Mouse (Mus musculus): ENCODE measurements around the gene Samd1.
A peak's percentile ranks its signal among the peaks of the same experiment; 100 is the strongest.

Gene Samd1

DNA sequence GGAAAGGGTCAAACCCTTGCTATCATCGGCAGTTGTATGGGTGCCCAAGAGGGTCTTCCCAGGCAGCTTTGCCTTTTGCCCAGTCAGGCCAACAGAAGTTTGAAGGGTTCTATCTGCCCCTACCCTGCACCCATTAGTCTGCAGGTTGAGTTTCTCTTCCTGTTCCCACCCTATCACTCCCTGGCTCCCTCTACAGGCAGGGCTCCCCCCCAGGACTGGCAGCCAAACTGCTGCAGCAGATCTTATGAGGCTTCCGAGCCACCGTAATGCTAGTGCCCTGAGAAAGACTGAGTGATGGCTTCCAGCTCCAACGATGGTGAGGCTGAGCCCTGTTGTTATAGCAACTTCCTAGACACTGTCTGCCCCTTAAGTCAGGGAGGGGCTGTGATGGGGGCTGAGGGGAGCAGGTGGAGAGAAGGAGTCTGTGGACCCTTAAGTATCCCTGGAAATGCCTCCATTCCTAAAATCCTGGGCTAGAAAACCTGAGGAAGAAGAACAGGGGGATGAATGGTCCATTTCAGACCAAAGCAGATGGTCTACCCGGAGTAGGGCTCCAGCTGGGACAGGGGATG lies 20.6 kb upstream of the Samd1 start:
- TF ChIP-seq GATA4 (IDR thresholded peaks at IDR 0.05; ENCODE audit: insufficient replicate concordance, low read length), result no peak

DNA sequence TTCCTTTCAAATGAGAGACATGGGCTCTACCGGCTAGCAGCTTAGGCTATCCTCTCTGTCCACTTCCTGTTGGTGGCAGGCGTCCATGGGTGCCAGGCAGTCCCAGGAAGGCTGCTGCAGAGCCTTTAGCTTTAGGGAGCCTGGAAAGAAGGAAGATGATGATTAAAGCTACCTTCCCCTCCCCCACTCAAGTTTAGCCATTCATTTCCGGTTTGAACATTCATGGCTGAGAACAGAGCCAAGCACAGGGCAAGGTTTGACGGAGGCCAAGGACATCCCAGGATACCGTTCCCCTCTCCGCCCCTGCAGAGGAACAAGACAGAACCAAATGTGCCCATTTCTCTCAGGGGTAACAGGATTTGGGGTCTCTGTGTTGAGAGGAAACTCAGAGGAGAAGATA lies 19.8 kb upstream of the Samd1 start:
- TF ChIP-seq GATA4 (IDR thresholded peaks at IDR 0.05; ENCODE audit: insufficient replicate concordance, low read length), result peak; percentile 15; the same call in 1 of the 2 replicates

DNA sequence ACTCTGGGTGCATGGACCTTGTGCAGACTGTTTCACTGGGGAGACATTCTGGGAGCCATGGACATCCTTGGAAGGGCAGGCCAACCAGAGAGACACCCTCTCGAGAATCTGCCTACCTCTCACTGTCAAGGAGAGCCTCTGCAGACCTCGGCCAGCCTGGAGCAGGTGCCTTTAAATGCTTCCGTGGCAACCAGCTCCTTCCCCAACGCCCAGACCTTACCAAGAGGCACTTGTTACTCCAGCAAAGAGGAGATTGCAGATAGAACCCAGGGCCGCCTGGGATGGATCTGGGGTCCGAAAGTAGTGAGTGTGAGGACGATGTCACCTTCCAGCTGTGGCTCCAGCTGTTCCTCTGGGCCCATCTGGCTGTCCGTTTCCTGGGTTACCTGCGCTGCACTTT lies 19.3 kb upstream of the Samd1 start:
- no peak for TF ChIP-seq GATA4 (IDR thresholded peaks at IDR 0.05; ENCODE audit: insufficient replicate concordance, low read length)

DNA sequence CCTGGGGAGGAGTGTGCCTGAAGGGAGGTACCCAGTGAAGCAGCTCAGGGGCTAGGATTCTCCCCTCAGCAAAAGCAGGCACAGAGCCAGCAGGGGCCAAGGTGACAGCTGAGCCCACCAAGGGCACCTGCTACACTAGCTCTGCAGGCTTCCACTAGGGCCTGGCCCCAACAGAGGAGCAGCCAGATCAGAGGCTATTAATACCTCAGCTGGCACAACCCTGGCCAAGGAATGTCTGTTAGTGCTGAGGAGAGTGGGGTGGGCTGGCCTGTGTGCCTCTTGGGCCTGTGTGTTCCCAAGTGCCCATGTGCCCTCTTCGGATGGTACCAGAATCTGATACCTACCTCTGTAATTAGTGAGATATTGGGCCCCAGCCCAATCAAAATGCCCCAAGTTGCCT lies 17.2 kb upstream of the Samd1 start:
- no peak for TF ChIP-seq GATA4 (IDR thresholded peaks at IDR 0.05; ENCODE audit: insufficient replicate concordance, low read length)

- TF ChIP-seq GATA4 (IDR thresholded peaks at IDR 0.05; ENCODE audit: insufficient replicate concordance, low read length), result no peak
Measured at GRCm38 (mm10) chr8:83980845-83981244, 16.6 kb upstream of the Samd1 start.

DNA sequence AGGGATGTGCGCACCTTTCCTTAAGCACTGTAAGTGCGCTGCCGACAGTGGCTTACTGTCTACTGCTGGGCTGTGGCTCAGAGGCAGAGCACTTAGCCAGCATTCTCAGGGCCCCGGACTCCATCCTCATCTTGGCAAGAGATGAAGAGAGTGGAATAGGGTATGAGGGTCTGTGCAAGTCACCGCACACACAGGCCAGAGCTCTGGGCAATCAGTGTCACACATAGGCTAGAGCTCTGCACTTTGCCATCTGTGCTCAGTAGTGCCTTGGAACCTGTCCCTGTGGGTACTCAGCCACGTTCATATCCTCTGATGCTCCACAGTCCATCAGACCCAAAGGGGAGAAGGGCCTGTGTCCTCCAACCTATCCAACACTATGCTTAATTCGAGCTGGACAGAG lies 15.9 kb upstream of the Samd1 start:
- TF ChIP-seq GATA4 (IDR thresholded peaks at IDR 0.05; ENCODE audit: insufficient replicate concordance, low read length), result no peak

DNA sequence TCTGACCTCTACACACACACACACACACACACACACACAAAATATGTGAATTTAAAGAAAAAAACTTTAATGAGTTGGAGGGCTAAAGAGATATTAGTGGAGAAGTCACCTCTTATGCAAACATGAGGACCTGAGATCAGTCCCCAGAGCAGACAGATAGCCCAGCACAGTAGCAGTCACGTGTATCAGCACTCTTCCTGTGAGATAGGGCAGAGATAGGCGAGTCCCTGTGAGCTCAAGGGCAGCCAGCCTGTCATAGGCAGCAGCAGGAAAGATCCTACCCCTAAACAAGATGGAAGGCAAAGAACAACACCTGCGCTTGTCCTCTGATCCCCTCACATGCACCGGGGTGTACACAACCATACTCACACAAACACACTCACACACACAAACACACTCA lies 15.0 kb upstream of the Samd1 start:
- no peak for TF ChIP-seq GATA4 (IDR thresholded peaks at IDR 0.05; ENCODE audit: insufficient replicate concordance, low read length)

- no peak for TF ChIP-seq GATA4 (IDR thresholded peaks at IDR 0.05; ENCODE audit: insufficient replicate concordance, low read length)
Measured at GRCm38 (mm10) chr8:83989243-83989642, 8.2 kb upstream of the Samd1 start.

DNA sequence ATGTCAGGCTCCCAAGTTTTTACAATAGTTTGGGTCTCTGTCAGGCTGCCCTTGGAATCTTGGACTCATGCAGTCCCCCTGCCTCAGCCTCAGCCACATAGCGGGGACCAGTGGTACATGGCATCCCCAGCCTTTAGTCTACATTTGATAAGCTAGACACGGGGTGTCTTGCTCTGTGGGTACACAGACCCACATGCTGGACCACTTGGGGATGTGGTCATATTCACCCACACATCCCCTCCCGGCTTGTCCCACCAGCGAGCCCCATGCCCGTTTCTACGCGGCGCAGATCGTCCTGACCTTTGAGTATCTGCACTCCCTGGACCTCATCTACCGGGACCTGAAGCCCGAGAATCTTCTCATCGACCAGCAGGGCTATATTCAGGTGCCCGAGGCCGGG lies 7.3 kb upstream of the Samd1 start:
- no peak for TF ChIP-seq GATA4 (IDR thresholded peaks at IDR 0.05; ENCODE audit: insufficient replicate concordance, low read length)

GRCm38 (mm10) chr8:83992488-83992887 lies 5.0 kb upstream of the Samd1 start:
- TF ChIP-seq GATA4 (IDR thresholded peaks at IDR 0.05; ENCODE audit: insufficient replicate concordance, low read length), result no peak

- TF ChIP-seq GATA4 (IDR thresholded peaks at IDR 0.05; ENCODE audit: insufficient replicate concordance, low read length), result no peak
Measured at GRCm38 (mm10) chr8:83994030-83994429, 3.4 kb upstream of the Samd1 start.

GRCm38 (mm10) chr8:83995973-83996372 lies 1.5 kb upstream of the Samd1 start:
- TF ChIP-seq GATA4 (IDR thresholded peaks at IDR 0.05; ENCODE audit: insufficient replicate concordance, low read length), result no peak

DNA sequence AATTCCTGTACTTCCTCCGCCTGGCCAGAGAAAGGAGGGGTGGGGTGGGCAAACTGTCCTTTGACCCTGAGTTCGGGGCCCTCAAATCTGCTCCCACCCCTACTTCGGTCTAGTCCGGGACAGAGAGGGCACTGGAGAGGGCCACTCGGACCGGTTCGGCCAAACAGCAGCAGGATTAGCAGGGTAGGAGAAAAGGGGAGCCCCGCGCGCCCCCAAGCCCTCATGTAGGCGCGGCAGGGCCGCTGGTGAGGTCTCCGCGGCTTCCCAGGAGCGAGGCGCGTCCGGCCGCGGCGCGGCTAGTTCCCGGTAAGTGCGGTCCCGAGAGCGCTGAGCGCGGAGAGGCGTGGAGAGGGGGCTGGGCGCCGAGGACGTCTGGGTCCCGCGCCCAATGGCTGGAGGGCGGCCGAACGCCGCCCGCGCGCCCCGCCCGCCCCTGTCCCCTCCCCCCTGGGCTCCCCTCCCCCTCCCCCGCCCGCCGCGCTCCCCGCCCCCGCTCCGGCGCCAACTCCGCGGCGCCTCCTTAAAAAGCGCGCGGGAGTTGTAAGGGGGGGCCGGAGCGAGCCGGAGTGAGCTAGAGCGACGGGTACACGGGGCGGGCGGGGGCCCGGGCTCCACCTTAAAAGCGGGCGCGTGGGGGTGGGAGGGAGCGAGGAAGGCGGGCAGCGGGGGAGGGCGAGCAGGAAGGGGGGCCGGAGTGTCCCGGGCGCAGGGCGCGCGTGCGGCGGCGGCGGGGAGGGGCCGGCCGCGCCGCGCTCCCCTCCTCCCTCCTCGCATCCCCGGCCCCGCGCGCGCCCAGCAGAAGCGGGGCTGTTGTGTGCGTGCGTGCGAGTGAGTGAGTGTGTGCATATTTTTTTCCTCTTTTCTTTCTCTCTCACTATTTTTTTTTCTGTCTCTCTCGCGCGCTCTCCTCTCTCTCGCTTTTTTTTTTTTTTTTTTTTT lies 636 bp upstream of the Samd1 start:
- no peak for TF ChIP-seq GATA4 (IDR thresholded peaks at IDR 0.05; ENCODE audit: insufficient replicate concordance, low read length)

GRCm38 (mm10) chr8:83998231-83999056 lies 972 bp downstream of the Samd1 start:
- TF ChIP-seq GATA4 (IDR thresholded peaks at IDR 0.05; ENCODE audit: insufficient replicate concordance, low read length), result no peak

- no peak for TF ChIP-seq GATA4 (IDR thresholded peaks at IDR 0.05; ENCODE audit: insufficient replicate concordance, low read length)
Measured at GRCm38 (mm10) chr8:83999057-83999705, 1.7 kb downstream of the Samd1 start.

All from liver, adult (tissue).